Mouse (Mus musculus): Measurements from ENCODE around the gene Cdk14.
"Not testable (repeated sequence)": the region's sequence is repeated elsewhere in the genome, so short reads cannot be mapped to it uniquely, and the experiment has no call there.

Cdk14 gene

GRCm38 (mm10) chr5:5266787-5267126 lies 153.4 kb downstream of the Cdk14 start:
- no peak for DNase-seq (ENCODE audit: extremely low read depth, insufficient read length, low spot score)

GRCm38 (mm10) chr5:5265861-5266786 lies 154.0 kb downstream of the Cdk14 start:
- DNase-seq (ENCODE audit: extremely low read depth, insufficient read length, low spot score), result no peak

GRCm38 (mm10) chr5:5265401-5265841 lies 154.7 kb downstream of the Cdk14 start:
- no peak for DNase-seq (ENCODE audit: extremely low read depth, insufficient read length, low spot score)

GRCm38 (mm10) chr5:5264712-5265111 lies 155.4 kb downstream of the Cdk14 start:
- DNase-seq (ENCODE audit: extremely low read depth, insufficient read length, low spot score), result no peak

DNA sequence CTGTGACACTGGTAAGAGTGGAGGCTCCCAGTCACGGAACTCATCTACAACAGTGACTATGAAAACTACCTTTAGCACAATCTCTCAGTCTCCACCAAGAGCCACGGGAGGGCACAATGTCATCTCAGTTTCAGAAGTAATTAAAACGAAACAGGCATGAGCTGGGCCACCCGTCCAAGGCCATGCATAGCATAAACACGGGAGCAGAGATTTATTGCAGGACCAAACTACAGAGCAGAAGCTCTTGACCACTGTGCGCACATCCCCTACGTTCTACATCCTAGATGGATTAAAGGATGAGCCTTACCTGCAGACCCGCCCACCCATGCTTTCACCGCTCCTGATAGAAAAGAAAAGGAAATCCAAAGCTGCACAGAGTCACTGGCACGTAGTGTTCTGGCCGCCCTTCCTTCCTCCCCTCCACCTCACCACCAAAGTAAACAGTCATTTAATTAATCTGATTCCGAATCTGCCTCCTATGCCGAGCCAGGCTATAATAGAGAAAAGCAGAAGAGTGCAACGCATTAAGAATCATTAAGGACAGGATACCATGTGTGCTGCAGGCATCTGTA lies 158.3 kb downstream of the Cdk14 start:
- no peak for DNase-seq (ENCODE audit: extremely low read depth, insufficient read length, low spot score)

DNA sequence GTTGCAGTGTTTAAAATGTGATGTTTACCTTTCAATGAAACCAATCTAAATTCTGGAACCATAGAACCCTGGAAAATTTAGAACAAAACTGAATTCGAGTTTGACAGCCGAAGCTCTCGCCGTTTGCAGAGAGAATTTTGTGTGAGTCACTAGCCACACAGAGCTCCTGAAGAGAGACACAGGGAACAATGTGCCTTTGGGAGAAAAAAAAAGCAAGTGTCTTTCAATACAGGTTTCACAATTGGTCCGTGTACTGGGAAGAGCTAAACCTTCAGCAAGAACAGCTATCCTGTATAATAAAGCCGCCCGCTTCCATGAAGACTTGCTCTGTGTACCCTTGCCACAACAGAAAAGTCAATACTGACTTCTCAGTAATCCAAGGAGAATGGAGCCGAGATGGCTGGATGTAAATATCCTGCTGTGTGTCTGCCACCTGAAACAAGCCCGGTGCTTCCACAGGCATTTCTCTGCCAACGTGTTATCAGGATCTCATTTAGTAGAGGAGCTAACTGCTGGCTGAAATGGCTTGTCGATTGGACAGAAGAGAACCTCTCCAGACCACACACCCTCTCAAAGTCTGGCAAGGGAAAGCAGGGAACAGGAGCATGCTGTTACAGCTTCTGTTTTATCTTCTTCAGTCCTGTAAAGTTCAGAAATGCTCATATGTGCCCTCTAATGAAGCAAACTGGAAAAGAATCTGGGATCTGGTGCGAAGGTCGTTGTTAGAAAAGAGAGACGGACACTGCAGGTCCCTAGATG lies 159.0 kb downstream of the Cdk14 start:
- DNase-seq (ENCODE audit: extremely low read depth, insufficient read length, low spot score), result no peak

DNA sequence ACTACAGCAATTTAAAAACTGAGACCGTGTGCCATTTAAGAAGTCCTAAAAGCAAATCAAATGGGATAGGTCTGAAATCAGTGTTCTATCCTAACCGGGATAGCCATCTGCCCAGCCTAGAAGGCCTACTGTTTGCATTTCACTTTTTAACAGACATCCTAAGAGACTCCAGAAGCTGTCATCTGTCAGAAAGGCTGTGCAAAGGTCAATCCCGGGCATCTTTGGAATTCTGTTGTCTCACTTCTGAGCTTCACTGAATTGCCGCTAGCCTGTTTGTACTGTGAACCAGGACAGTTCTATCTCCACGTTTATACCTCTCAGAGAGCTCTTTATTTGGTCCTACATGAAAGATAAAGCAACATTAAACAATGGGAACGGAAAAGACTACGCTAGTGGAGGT lies 159.8 kb downstream of the Cdk14 start:
- no peak for DNase-seq (ENCODE audit: extremely low read depth, insufficient read length, low spot score)

GRCm38 (mm10) chr5:5254391-5254790 lies 165.7 kb downstream of the Cdk14 start:
- no peak for DNase-seq (ENCODE audit: extremely low read depth, insufficient read length, low spot score)

DNA sequence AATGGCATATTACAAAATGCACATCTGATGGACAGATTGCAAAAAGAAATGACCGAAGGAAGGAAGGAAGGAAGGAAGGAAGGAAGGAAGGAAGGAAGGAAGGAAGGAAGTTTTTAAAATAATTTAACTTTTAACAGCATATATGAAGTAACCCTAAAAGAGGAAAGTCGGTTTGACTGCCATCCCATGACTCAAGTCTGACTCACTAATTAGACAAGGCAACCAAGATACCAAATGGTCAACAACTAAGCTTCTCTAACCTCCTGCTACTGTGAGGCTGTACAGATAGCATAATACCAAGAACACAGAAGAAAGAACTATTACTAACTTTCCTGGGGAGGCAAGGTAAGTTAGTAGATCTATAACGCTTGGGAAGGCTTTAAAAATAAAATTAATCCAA lies 166.9 kb downstream of the Cdk14 start:
- DNase-seq (ENCODE audit: extremely low read depth, insufficient read length, low spot score), result no peak

- no peak for DNase-seq (ENCODE audit: extremely low read depth, insufficient read length, low spot score)
These were observed 172.4 kb downstream of the Cdk14 start for GRCm38 (mm10) chr5:5247671-5248070.

DNA sequence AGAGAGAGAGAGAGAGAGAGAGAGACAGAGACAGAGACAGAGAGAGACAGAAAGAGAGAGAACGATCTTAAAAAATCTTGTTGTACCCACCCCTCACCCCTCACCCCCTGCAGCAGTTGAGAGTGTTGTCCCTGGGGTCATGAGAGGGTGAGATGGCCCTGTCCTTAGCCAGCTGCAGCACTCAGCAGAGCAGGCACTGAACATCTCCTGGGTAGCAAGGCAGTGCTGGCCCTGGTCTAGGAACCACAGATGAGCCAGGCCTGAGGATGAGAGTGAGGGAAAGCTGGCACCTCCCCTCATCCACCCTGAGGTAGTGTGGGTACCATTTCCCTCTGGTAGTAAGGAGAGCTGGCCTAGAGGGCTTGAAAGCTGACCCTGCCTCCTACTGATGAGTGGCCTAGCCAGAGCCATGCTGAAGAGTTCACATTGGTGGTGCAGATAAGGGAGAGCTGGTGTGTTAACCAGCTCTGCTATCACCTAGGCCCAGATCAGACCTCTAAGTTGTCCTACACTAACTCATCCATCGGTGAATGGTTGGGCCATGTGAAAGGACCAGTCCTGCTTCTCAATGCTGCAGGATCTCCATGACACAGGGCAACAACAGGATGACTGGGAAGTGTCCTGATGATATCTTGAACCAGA lies 173.5 kb downstream of the Cdk14 start:
- DNase-seq (ENCODE audit: extremely low read depth, insufficient read length, low spot score), result no peak

- no peak for DNase-seq (ENCODE audit: extremely low read depth, insufficient read length, low spot score)
These were observed 174.9 kb downstream of the Cdk14 start for GRCm38 (mm10) chr5:5245182-5245581.

- no peak for DNase-seq (ENCODE audit: extremely low read depth, insufficient read length, low spot score)
These were observed 176.5 kb downstream of the Cdk14 start for GRCm38 (mm10) chr5:5243648-5244047.

GRCm38 (mm10) chr5:5242704-5243103 lies 177.4 kb downstream of the Cdk14 start:
- no peak for DNase-seq (ENCODE audit: extremely low read depth, insufficient read length, low spot score)

DNA sequence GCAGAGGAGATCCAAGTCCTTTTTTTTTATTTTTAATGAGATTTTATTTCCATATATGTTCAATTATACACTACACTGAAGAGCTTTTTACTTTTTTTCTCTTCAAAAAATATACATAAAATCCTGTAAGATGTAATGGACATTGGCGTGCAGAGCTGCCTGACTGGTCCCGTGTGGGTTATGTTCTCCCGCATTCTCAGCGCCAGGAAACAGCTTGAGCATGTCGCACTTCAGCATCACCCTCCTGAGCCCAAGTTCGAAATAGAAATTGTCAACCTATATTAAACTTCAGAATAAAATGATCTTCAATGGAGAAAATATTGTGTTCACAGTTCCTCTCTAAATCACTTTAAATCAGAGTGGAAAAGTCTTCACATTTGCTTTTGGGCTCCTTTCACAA lies 179.0 kb downstream of the Cdk14 start:
- DNase-seq (ENCODE audit: extremely low read depth, insufficient read length, low spot score), result no peak

DNA sequence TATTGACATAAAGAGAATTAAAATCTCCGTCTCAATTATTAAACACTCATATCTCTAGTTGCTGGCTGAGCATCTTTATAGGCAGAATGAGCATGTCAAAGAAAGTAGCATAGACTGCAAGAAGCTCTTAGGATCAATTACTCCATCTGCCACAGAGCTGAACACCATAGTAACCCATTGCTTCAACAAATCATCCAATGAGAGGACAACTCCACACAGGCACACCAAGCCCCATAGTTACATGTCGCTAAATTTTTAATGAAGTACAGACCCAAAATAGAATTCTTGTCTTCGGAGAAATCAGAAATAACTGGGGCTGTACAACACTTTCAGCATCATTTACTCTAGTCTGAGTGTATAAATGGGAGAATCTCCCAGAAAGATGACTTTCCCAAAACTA lies 180.0 kb downstream of the Cdk14 start:
- DNase-seq (ENCODE audit: extremely low read depth, insufficient read length, low spot score), result no peak

- DNase-seq (ENCODE audit: extremely low read depth, insufficient read length, low spot score), result not testable (repeated sequence)
These were observed 185.2 kb downstream of the Cdk14 start for GRCm38 (mm10) chr5:5234935-5235334.

GRCm38 (mm10) chr5:5226966-5227365 lies 193.1 kb downstream of the Cdk14 start:
- peak; percentile 5 for DNase-seq (ENCODE audit: extremely low read depth, insufficient read length, low spot score)

DNA sequence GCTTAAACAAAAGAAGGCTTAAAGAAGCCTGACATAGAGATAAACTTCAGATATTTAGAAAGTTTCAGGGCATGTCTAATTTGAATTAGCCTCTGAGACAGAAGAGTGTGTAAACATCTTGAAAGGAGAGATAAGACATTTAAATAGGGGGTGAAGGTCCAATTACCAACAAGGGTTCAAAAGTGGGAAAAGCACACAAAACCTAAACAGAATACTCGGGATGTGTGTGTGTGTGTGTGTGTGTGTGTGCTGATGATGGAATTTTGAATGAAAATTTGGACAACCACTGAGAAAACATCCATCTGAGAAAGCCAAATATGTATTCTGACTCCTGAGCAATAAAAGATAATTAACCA lies 208.4 kb downstream of the Cdk14 start:
- no peak for DNase-seq (ENCODE audit: extremely low read depth, insufficient read length, low spot score)

- no peak for DNase-seq (ENCODE audit: extremely low read depth, insufficient read length, low spot score)
These were observed 208.9 kb downstream of the Cdk14 start for GRCm38 (mm10) chr5:5211034-5211779.
